Mouse (Mus musculus) cerebellum, adult 2 months (tissue): Measurements from ENCODE around the gene Naa15. TPM values are rescaled to one million over a fixed set of nuclear protein-coding genes. Genes with fewer than 3 reads are reported as not detected.
"Not testable (repeated sequence)": the region's sequence is repeated elsewhere in the genome, so short reads cannot be mapped to it uniquely, and the experiment has no call there.

Experiments
- DNase-seq, 2 experiments: peaks; one replicate each; pipeline ENCODE4 v3.0.0; 2021
- H3K27ac ChIP-seq: fragments of 200-500 bp; 2 replicates; pipeline ENCODE4 v1.5.1; 2012; ENCODE audit warnings: low read length, control low read depth, inconsistent platforms; ENCODE audit not compliant: insufficient read depth
- H3K27me3 ChIP-seq: fragments of 200-500 bp; 2 replicates; pipeline ENCODE4 v1.6.1; 2012; ENCODE audit warnings: inconsistent platforms, mild to moderate bottlenecking, low read length, moderate library complexity; ENCODE audit not compliant: control insufficient read depth, insufficient read depth
- H3K4me1 ChIP-seq: fragments of 200-500 bp; 2 replicates; pipeline ENCODE4 v1.6.1; 2011; ENCODE audit warnings: low read length; ENCODE audit not compliant: control insufficient read depth, insufficient read depth
- H3K4me3 ChIP-seq: fragments of 200-500 bp; replicated peaks from 2 replicates; pipeline ENCODE3; 2011; ENCODE audit warnings: mild to moderate bottlenecking, low read depth, low read length, control low read depth; ENCODE audit not compliant: insufficient read depth
- CTCF ChIP-seq: fragments of 200-500 bp; IDR thresholded peaks from 2 replicates; pipeline ENCODE4 v1.5.1; 2011; ENCODE audit warnings: low read depth, mild to moderate bottlenecking, control low read depth, low read length, moderate library complexity, borderline replicate concordance; ENCODE audit not compliant: insufficient read depth
- POLR2A ChIP-seq: fragments of 200-500 bp; IDR thresholded peaks from 2 replicates; pipeline ENCODE4 v1.6.1; 2011; ENCODE audit warnings: low read length, control low read depth, borderline replicate concordance; ENCODE audit not compliant: insufficient read depth
- WGBS: fragments of 180-500 bp; shearing (Covaris S2); methylation state at CpG from one replicate; pipeline ENCODE4 v1.1.7; 2018; 5-methylcytosine and 5-hydroxymethylcytosine counted together
- polyA plus RNA-seq: library from polyadenylated mRNA; depleted of rRNA; stranded (reverse); fragments of >200 nt; gene quantifications from 2 replicates; pipeline ENCODE4 v1.2.3, GENCODE M21; 2012

Naa15 gene
- polyA plus RNA-seq, 1 experiment, result 22.9 TPM

DNA sequence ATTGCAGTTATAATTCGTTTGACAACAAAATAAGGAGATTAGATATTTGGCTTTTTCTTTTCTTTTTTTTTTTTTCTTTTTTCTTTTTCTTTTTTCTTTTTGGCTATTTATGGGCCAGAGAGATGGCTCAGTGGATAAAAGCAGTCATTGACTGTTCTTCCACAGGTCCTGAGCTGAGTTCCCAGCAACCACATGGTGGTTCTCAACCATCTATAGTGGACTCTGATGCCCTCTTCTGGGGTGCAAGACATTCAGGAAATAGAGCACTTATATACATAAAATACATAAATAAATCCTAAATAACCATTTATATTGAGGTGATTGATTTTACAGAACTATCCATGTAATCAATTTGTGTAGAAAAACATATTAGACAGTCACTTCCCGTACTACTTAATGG lies 2.5 kb downstream of the Naa15 start:
- 43% methylated on average over 2 of the region's 2 CpGs for WGBS
- TF ChIP-seq POLR2A (no peak), CTCF (no peak)
- H3K4me1 ChIP-seq, result peaks cover 6% of the 10 kb centered on the region

DNA sequence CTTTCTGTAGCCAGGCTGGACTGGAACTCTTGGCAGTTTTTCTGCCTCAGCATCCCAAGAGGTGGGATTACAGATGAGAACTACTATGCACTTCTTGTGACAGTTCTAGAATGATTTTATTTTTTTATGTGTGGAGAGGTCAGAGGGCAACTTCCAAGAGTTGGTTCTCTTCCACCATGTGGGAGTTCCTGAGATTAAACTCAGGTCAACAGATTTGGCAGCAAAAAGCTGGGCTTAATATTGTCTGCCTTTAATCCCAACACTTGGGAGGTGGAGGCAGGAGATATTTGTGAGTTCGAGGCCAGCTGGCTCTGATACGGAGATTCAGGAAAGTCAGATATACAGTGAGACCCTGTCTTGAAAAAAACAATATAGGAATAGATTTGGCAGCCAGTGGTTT lies 3.0 kb downstream of the Naa15 start:
- no peaks in the 10 kb centered on the region for H3K27me3 ChIP-seq
- H3K4me3 ChIP-seq, result no peak overlapping the region
- no peak overlapping the region for H3K27ac ChIP-seq
- WGBS, result 36% methylated on average over 2 of the region's 2 CpGs
- no peak for DNase-seq
- TF ChIP-seq CTCF, result no peak
- no peak for TF ChIP-seq POLR2A
- peaks cover 6% of the 10 kb centered on the region for H3K4me1 ChIP-seq

More for the DNA sequence above, 2.5 kb downstream of the Naa15 start:
- Histone ChIP-seq H3K4me3 (peak overlapping the region; percentile 89), H3K27ac (no peak overlapping the region), H3K27me3 (no peaks in the 10 kb centered on the region)
- no peak for DNase-seq

DNA sequence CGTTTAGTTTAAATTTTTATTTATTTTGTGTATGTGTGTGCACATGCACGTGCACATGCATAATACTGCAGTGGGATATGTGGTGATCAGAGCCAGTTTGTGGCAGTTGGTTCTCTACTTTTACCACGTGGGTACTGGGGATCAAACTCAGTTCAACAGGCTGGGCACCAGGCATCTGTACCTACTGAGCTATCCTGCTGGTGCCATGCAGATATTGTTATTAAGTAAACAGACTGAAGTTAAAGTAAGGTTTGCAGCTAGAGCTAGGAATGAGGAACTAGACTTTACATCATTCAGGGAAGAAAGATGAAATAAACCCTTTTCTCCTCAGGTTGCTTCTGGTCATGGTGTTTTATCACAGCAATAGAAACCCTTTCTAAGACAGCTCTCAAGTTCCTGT lies 7.0 kb downstream of the Naa15 start:
- 57% methylated on average over 3 of the region's 3 CpGs for WGBS
- no peak overlapping the region for H3K27ac ChIP-seq
- no peaks in the 10 kb centered on the region for H3K27me3 ChIP-seq
- DNase-seq, result no peak
- TF ChIP-seq POLR2A (no peak), CTCF (no peak)
- no peak overlapping the region for H3K4me3 ChIP-seq
- H3K4me1 ChIP-seq, result peaks cover 3% of the 10 kb centered on the region; the same call in 1 of the 2 replicates

DNA sequence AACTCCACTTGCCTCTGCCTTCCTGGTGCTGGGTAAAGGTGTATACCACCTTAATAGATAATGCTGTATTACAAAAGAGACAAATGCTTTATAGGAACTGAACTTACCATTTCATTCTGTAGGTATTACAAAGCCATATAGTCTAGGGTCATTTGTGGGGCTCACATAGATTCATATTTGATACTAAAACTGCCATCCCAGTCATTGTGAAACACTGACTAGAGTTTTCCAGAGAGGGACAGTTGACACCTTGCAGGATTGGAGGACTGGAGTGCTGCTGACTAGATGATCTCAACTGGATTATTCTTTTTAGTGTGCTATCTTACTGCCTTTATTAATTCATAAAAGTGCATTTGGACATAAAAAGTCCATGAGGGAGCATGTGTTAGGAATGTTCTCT lies 10.4 kb downstream of the Naa15 start:
- H3K4me1 ChIP-seq, result no peaks in the 10 kb centered on the region
- no peak for DNase-seq
- TF ChIP-seq POLR2A (no peak), CTCF (no peak)
- H3K27ac ChIP-seq, result no peak overlapping the region
- H3K4me3 ChIP-seq, result no peak overlapping the region
- H3K27me3 ChIP-seq, result no peaks in the 10 kb centered on the region

DNA sequence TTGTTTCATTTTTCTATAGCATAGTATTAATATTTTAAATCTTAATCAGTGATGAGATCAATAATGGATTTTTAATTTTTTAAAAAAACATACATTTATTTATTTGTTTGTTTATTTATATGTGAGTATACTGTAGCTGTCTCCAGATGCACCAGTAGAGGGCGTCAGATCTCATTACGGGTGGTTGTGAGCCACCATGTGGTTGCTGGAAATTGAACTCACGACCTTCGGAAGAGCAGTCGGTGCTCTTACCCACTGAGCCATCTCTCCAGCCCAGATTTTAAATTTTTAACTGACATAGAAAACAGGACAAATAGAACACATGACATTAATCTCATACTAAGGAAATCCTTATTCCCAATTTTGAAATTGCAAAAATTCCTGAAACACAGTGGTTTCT lies 19.4 kb downstream of the Naa15 start:
- H3K4me1 ChIP-seq, DNase-seq, H3K27ac ChIP-seq, H3K4me3 ChIP-seq, H3K27me3 ChIP-seq: not testable (repeated sequence)
- WGBS, result 85% methylated on average over 5 of the region's 5 CpGs

DNA sequence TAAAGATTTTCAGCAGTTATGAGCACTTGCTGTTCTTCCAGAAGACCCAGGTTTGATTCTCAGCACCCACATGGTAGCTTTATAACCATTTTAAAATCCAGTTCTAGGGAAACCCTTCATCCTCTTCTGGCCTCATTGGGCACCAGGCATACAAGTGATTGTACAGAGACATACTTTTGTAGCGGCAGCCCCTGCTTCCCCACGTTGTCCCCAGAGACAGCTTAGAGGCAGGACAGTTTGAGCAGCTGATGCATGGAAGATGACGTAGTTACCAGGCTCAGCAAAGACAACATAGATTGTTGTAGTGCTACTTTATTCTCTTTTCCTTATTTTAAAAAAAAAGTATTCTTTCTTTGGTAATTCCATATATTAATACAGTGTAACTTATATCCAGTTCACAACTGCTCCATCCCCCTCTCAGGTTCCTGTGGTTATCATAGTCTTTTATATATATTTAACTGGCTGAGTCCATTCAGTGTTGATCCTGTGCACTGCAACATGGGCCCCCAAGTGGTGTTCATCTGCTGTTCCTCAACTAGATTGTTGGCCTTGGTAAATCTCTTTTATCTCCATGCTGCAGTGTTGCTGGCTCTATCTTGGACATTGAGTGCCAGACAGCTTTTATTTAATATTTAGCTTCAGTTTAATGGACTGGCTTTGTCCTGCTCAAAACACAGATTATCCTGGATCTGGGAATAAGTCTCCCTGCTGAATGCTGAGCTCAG lies 20.1 kb downstream of the Naa15 start:
- Histone ChIP-seq H3K4me1 (no peaks in the 10 kb centered on the region), H3K27me3 (no peaks in the 10 kb centered on the region), H3K4me3 (no peak overlapping the region), H3K27ac (no peak overlapping the region)
- TF ChIP-seq CTCF, result no peak
- TF ChIP-seq POLR2A, result no peak
- DNase-seq, result no peak
- WGBS, result 82% methylated on average over 3 of the region's 3 CpGs

DNA sequence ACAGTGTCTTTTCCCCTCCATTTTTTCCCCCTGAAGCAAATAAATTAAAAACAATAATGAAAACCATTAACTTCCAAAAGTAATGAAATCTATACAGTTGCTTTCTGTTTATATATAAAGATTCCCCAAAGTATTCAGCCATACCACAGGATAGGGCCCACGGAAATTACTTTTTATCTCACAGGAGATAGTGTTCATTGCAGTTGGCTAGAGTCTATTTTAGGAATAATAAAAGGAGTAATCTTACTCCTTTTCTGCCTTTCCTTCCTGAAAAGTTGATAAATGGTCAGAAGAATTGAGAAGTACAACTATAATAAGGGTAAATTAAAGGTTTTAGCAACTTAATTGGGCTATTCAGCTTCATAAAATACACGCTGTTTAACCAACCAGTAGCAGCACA lies 53.6 kb downstream of the Naa15 start:
- TF ChIP-seq CTCF (no peak), POLR2A (no peak)
- 95% methylated on average over 2 of the region's 2 CpGs for WGBS

DNA sequence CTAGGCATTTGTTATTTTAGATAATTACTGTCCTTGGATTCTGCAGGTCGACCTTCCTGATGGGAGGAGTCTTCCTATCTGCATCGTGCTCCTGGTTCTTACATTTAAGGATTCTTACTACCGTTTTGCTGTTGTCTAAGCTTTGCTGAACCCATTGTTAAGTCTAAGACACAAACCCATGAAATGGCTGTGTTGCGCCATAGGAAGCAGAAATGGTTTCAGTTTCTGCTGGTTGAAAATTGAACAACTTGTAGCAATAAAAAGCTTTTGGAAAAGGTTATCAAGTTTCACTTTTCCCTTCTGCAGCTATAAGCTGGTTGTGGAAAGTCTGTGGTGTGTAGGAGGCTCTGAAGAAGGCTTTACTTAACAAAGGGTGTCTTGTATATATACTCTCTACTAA lies 60.8 kb downstream of the Naa15 start:
- 78% methylated on average over 4 of the region's 4 CpGs for WGBS
- no peaks in the 10 kb centered on the region for H3K4me1 ChIP-seq
- TF ChIP-seq CTCF, result no peak
- no peak for TF ChIP-seq POLR2A
- no peak overlapping the region for H3K4me3 ChIP-seq
- H3K27ac ChIP-seq, result no peak overlapping the region
- no peak for DNase-seq
- no peaks in the 10 kb centered on the region for H3K27me3 ChIP-seq

More for the DNA sequence above, 53.6 kb downstream of the Naa15 start:
- DNase-seq, result no peak
- no peak overlapping the region for H3K4me3 ChIP-seq
- H3K27ac ChIP-seq, result no peak overlapping the region
- H3K27me3 ChIP-seq, result no peaks in the 10 kb centered on the region
- no peaks in the 10 kb centered on the region for H3K4me1 ChIP-seq
